Mouse (Mus musculus): ENCODE measurements around the gene 1190002N15Rik.

- TF ChIP-seq ETS1 (conservative IDR thresholded peaks at IDR 0.05; ENCODE audit: low read depth, low read length) (no peak), CTCF (conservative IDR thresholded peaks at IDR 0.05 in 1 of 2, IDR thresholded peaks at IDR 0.05 in 1 of 2; ENCODE audit: low read depth in 2 of 2, low read length in 2 of 2) (no peak), USF1 (IDR thresholded peaks at IDR 0.05; ENCODE audit: low read depth, low read length) (no peak), ZC3H11A (IDR thresholded peaks at IDR 0.05; ENCODE audit: low read depth, low read length) (no peak), MYC (IDR thresholded peaks at IDR 0.05; ENCODE audit: low read depth, low read length) (no peak), TBP (conservative IDR thresholded peaks at IDR 0.05; ENCODE audit: low read depth, low read length) (no peak), POLR2AphosphoS2 (IDR thresholded peaks at IDR 0.05; ENCODE audit: low read depth, low read length) (no peak), ELF1 (IDR thresholded peaks at IDR 0.05; ENCODE audit: low read depth, low read length) (no peak)
Observed at GRCm38 (mm10) chr9:94539346-94539865, 1.5 kb upstream of the 1190002N15Rik start.
